Mouse (Mus musculus): ENCODE measurements around the gene Olfr1391.
A peak's percentile ranks its signal among the peaks of the same experiment; 100 is the strongest.
"Not testable (repeated sequence)": the region's sequence is repeated elsewhere in the genome, so short reads cannot be mapped to it uniquely, and the experiment has no call there.

Olfr1391 gene

DNA sequence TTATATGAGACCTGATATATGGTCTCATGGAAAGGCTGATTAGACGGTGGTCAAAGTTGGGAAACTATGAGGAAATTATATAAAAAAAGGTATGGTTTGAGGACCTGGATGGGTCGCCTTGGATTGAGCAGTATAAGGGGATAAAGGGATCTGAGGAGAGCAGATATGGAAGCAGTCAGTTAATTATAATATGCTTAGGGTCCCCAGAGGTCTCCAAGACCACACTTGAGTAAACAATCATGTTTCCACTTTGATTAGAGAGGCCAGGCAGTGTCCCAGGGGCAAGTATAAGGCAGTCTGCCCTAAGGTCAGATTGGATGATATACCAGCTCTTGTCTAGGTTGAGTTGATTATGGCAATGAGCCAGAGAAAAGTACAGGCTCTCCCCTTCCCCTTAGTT lies at the start of gene Olfr1391:
Gene Olfr1391, plus strand, starts transcription at position 301 of the 400 bp plus-strand sequence.
- no peak for DNase-seq

GRCm38 (mm10) chr11:49273834-49274519 lies 48.6 kb upstream of the Olfr1391 start:
- DNase-seq, result peak; percentile 7

- DNase-seq, result no peak
Observed at GRCm38 (mm10) chr11:49278222-49278621, 44.3 kb upstream of the Olfr1391 start, which contains the start of gene Olfr1393. TSS of gene Olfr1393 (plus strand) at chr11:49278304.

DNA sequence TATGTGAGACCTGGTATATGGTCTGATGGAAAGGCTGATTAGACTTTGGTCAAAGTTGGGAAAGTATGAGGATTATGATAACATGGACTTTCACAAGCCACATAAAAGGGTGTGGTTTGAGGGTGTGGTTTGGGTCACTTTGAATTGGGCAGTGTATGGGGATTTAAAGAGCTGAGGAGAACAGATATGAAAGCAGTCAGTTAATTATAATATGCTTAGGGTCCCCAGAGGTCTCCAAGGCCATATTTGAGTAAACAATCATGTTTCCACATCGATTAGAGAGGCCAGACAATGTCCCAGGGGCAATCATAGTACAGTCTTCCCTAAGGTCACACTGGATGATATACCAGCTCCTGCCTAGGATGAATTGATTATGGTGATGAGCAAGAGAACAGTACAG lies 37.6 kb upstream of the Olfr1391 start, which contains the start of gene Olfr1392:
Gene Olfr1392, plus strand, starts transcription at position 301 of the 400 bp plus-strand sequence.
- not testable (repeated sequence) for DNase-seq

- DNase-seq, result no peak
Observed at GRCm38 (mm10) chr11:49287251-49287650, 35.3 kb upstream of the Olfr1391 start.

DNA sequence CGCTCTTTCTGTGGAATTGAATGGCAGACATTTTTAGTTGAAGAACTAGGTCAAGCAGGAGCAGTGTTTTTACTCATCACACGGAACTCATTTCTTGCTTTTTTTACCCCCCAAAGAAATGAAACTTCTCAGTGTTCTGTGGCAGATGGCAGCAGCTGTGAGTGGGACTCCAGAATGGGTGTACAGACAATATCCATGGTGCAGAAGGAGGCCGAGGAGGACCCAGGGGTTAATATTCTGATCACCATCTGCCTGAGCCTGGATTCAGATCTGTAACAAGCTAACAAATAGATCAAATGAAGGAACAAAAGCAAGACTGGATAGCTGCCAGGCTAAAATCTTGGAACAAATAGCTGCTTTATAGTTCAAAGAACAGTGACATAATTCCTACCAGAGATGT lies 29.8 kb upstream of the Olfr1391 start:
- DNase-seq, result no peak

- no peak for DNase-seq
Observed at GRCm38 (mm10) chr11:49304441-49304840, 18.1 kb upstream of the Olfr1391 start, which contains the start of gene Olfr10. TSS of gene Olfr10 (plus strand) at chr11:49304741.

DNA sequence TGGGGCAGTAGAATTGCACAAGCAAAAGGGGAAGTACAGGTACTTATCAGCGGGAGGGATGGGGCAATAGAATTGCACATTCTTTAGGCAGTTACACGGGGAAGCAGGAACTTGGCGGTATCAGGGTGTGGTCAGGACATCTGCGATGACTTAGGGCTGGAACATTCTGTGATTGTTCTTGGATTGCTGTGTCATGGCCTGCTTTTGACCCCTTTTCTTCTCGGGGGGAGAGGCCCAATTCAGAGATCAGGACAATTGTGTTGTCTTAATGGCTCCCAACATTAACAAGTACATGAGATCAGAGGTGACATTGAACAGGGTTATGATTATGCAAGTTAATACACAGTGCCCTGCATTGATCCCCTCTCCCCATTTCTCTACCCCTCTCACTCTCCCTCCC lies 14.0 kb upstream of the Olfr1391 start:
- DNase-seq, result not testable (repeated sequence)

DNA sequence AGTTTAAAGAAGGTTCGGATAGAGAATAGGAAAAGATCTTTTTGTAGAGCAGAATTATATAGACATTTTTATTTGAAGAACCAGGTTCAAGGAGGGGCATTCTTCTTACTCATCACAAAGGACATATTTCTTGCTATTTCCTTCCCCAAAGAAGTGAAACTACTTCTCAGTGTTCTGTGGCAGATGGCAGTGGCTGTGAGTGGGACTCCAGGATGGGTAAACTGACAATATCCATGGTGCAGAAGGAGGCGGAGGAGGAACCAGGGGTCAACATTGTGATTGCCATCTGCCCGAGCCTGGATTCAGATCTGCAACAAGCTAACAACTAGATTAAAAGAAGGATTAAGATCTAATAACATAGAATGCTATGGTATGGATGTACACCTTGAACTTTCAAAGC lies 4.2 kb downstream of the Olfr1391 start:
- DNase-seq, result no peak

DNA sequence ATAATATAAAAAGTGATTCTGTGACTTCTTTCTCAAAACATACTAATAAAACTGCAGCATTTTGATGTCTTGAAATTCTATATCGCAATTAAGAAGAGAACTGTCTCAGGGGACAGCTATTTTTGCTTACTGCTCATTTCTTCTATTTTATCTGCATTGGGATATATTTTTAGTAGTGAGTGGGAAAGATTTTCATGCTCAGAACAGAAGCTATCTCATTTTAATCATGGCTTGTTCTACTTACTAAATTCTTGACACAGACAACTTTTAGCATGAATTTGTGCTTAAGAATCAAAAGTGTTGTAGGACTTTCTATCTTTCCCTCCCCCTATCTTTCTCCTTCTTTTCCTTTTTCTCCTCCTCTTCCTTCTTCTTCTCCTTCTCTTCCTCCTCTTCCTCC lies 7.1 kb downstream of the Olfr1391 start:
- DNase-seq, result no peak

GRCm38 (mm10) chr11:49334888-49335287 lies 12.3 kb downstream of the Olfr1391 start, which contains the start of gene Olfr1390:
TSS of gene Olfr1390 (plus strand) at chr11:49335188.
- DNase-seq, result no peak

DNA sequence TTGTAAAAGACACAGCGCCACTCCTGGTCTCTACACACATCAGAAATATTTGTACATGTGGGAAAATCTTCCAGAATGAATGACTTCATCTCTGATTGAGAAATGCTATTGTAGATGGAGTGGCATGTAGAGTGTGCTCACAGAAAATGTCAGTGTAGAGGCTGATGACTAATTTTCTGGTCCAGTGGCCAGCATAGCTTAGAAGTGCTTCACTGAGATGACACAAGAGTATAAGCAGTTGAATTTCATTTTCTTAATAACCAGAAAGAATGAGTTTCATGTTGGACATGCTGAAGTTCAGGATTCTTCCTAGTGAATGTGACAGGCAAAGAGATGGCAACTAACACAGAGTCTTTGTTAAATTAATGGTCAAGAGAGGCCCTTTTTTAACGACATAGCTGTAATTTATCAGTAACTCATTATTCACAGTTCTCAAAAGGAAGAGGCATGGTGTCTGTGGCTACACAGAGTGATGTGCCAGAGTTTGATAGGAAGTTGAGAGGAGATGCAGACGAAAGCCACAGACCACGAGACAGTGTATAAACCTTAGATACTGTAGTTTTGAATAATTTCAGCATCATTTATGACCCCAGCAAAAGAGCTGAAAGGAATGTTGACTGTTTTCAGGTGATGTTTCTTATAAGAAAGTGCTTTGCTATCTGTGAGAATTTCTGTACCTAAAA lies 14.7 kb downstream of the Olfr1391 start:
- DNase-seq, result no peak
